Mouse (Mus musculus): ENCODE results near the gene Gm44596. TPM values are rescaled to one million over a fixed set of nuclear protein-coding genes. Genes with fewer than 3 reads are reported as not detected.
A peak's percentile ranks its signal among the peaks of the same experiment; 100 is the strongest.

Gene Gm44596
- total and polyA plus RNA-seq, 2 experiments from 2014 or later, result not detected

- Histone ChIP-seq H3K9me3 (ENCODE audit: low read length) (no peaks in the 10 kb centered on the region), H3K4me3 (ENCODE audit: low read depth, low read length) (no peak overlapping the region), H3K27me3 (ENCODE audit: insufficient read depth, low read length) (no peaks in the 10 kb centered on the region), H3K27ac (ENCODE audit: low read depth, low read length) (no peak overlapping the region), H3K36me3 (ENCODE audit: insufficient read depth) (peaks cover 57% of the 10 kb centered on the region), H3K4me2 (ENCODE audit: low read depth) (no peak overlapping the region), H3K9ac (no peak overlapping the region), H3K4me1 (ENCODE audit: insufficient read depth) (peaks cover 4% of the 10 kb centered on the region)
- 63% methylated on average over 5 of the region's 5 CpGs for WGBS
- DNase-seq (no peak), ATAC-seq (no peak)
- TF ChIP-seq CTCF (IDR thresholded peaks at IDR 0.05; ENCODE audit: low read depth), result no peak
These were observed 60.2 kb downstream of the Gm44596 start for GRCm38 (mm10) chr6:128435474-128435873.

DNA sequence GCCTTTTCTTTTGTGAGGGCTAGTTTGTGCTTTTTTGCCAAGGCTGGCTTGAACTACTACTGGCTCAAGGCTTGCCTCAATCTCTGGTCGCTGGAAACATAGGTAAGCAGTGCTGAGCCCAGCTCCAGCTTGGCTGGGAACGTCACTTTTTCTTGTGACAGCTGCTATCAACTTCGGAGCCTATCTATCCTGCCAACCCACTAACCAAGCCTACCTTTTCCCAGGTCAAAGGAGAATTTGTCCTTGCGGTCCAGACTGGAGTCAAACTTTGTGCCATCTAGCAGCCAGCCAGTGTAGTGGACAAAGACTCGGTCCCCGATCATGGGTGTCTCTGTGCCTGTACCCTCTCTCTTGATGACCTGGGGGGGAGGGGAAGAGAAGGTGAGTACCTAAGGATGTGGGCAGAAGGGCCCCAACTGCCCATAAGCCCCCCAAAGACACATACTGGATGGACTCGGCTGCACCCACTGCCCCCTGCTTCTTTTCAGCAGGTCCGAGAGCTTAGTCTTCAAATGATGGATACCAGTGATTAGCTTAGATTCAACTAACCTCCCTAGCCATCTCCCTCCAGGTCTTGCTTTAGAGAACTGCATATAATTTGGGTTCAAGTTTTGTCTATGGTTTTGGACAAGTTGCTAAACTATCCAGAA, 61.2 kb downstream of the Gm44596 start:
- H3K4me2 ChIP-seq (ENCODE audit: low read depth), result peak overlapping the region; percentile 61
- H3K4me1 ChIP-seq (ENCODE audit: insufficient read depth), result peaks cover 4% of the 10 kb centered on the region
- 87% methylated on average over 8 of the region's 8 CpGs for WGBS
- no peaks in the 10 kb centered on the region for H3K27me3 ChIP-seq (ENCODE audit: insufficient read depth, low read length)
- DNase-seq (no peak), ATAC-seq (no peak)
- H3K4me3 ChIP-seq (ENCODE audit: low read depth, low read length), result peak overlapping the region; percentile 98
- no peaks in the 10 kb centered on the region for H3K9me3 ChIP-seq (ENCODE audit: low read length)
- peak overlapping the region; percentile 97; the same call in 1 of the 2 replicates for H3K9ac ChIP-seq
- H3K36me3 ChIP-seq (ENCODE audit: insufficient read depth), result peaks cover 48% of the 10 kb centered on the region
- TF ChIP-seq CTCF (IDR thresholded peaks at IDR 0.05; ENCODE audit: low read depth), result no peak
- H3K27ac ChIP-seq (ENCODE audit: low read depth, low read length), result no peak overlapping the region

DNA sequence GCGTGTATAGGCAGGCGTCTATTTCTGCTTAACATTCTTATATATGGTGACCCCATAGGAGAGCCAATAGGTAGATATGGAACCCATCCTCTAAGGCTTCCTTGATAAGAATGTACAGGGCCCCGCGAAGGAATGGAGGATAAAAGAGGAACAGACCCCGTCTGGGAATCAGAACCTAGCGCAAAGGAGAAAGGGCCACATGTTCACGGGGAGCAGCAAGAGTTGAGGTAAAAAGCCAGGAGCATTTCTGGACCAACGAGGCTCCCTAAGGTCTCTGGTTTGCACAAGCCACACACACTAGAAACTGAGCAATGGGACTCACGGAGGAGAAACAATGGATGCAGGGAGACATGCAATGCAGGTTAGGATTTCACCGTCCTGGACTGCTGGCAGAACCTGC, 62.0 kb downstream of the Gm44596 start:
- ATAC-seq (no peak; the same call in 1 of the 2 replicates), DNase-seq (no peak)

DNA sequence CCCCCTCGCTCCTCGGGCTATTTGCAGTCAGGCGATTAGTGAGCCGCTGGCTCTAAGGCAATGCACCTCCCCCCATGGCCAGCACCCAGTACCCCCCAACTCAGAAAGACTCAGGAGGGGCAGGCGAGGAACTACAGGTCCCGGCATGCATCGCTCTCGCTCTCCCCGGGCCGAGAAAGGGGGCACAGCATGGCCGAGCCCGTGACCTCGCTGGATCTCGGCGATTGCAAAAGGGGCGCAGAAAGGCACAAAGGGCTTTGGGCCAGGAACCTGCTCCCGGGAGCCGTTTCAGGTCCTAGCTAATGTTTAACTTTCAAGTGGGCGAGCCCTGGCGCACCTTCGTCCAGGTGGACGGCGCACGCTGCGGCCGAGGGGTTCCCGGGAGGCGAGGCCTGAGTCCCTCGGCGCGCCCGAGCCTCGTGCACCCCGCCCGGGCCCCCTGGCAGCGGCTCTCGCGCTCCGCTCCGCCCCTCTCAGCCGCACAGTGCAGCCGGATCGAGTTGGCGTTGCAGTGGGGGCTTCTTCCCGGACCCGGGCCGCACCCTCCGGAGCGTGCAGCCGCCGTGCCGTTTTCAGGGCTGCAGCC, 62.5 kb downstream of the Gm44596 start:
- Histone ChIP-seq H3K9ac (peak overlapping the region; percentile 97), H3K36me3 (ENCODE audit: insufficient read depth) (peaks cover 35% of the 10 kb centered on the region), H3K4me2 (ENCODE audit: low read depth) (peak overlapping the region; percentile 61), H3K27ac (ENCODE audit: low read depth, low read length) (peak overlapping the region; percentile 92), H3K27me3 (ENCODE audit: insufficient read depth, low read length) (no peaks in the 10 kb centered on the region), H3K4me3 (ENCODE audit: low read depth, low read length) (peak overlapping the region; percentile 98), H3K4me1 (ENCODE audit: insufficient read depth) (peaks cover 4% of the 10 kb centered on the region), H3K9me3 (ENCODE audit: low read length) (no peaks in the 10 kb centered on the region)
- 1% methylated on average over 50 of the region's 52 CpGs for WGBS
- TF ChIP-seq CTCF (IDR thresholded peaks at IDR 0.05; ENCODE audit: low read depth), result no peak
- ATAC-seq (peak; percentile 73), DNase-seq (peak; percentile 77)

More for the DNA sequence above, 62.0 kb downstream of the Gm44596 start:
- Histone ChIP-seq H3K4me2 (ENCODE audit: low read depth) (peak overlapping the region; percentile 61), H3K27ac (ENCODE audit: low read depth, low read length) (peak overlapping the region; percentile 92), H3K4me3 (ENCODE audit: low read depth, low read length) (peak overlapping the region; percentile 98), H3K9ac (peak overlapping the region; percentile 97), H3K27me3 (ENCODE audit: insufficient read depth, low read length) (no peaks in the 10 kb centered on the region), H3K9me3 (ENCODE audit: low read length) (no peaks in the 10 kb centered on the region), H3K4me1 (ENCODE audit: insufficient read depth) (peaks cover 4% of the 10 kb centered on the region), H3K36me3 (ENCODE audit: insufficient read depth) (peaks cover 40% of the 10 kb centered on the region)
- WGBS, result 4% methylated on average over 10 of the region's 10 CpGs
- no peak for TF ChIP-seq CTCF (IDR thresholded peaks at IDR 0.05; ENCODE audit: low read depth)

GRCm38 (mm10) chr6:128438317-128438870, 63.1 kb downstream of the Gm44596 start, which contains the start of gene Fkbp4:
Gene Fkbp4 (minus strand): TSS chr6:128438677.
- DNase-seq, result peak; percentile 95
- peak; percentile 38; the same call in 1 of the 2 replicates for TF ChIP-seq CTCF (IDR thresholded peaks at IDR 0.05; ENCODE audit: low read depth)
- H3K9me3 ChIP-seq (ENCODE audit: low read length), result no peaks in the 10 kb centered on the region
- no peaks in the 10 kb centered on the region for H3K27me3 ChIP-seq (ENCODE audit: insufficient read depth, low read length)
- H3K4me1 ChIP-seq (ENCODE audit: insufficient read depth), result peaks cover 4% of the 10 kb centered on the region
- peak within 1 kb of the TSS; percentile 98 for H3K4me3 ChIP-seq (ENCODE audit: low read depth, low read length)
- H3K36me3 ChIP-seq (ENCODE audit: insufficient read depth), result peaks cover 29% of the 10 kb centered on the region
- under 1% methylated on average over 66 of the region's 67 CpGs for WGBS
- peak within 1 kb of the TSS; percentile 97 for H3K9ac ChIP-seq
- peak within 1 kb of the TSS; percentile 92 for H3K27ac ChIP-seq (ENCODE audit: low read depth, low read length)
- ATAC-seq, result peak; percentile 97
- peak within 1 kb of the TSS; percentile 61 for H3K4me2 ChIP-seq (ENCODE audit: low read depth)

DNA sequence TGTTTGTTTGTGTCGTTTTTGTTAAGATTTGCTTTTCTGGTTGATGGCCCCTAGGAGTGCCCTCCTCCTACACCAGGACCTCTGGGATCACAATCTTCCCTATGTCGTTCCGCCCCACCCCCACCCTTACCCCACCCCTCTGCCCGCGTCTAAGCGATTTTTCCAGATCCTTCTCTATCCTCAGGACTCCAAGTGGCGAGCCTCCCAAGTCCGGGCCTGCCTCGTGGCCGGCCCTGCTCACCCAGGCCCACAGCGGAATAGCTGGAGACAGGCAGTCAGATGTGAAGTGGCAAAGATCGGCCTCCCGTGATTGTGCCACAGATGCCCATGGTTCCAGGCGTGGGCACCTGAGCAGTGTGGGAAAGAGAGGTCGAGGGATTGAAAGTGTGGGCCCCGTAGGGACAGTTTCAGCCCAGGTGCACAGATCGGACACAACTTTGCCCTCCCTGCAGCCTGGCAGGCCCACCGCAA, 63.6 kb downstream of the Gm44596 start:
- no peaks in the 10 kb centered on the region for H3K9me3 ChIP-seq (ENCODE audit: low read length)
- peak overlapping the region; percentile 98 for H3K4me3 ChIP-seq (ENCODE audit: low read depth, low read length)
- ATAC-seq (peak; percentile 37), DNase-seq (no peak)
- peaks cover 4% of the 10 kb centered on the region for H3K4me1 ChIP-seq (ENCODE audit: insufficient read depth)
- no peak overlapping the region for H3K27ac ChIP-seq (ENCODE audit: low read depth, low read length)
- no peaks in the 10 kb centered on the region for H3K27me3 ChIP-seq (ENCODE audit: insufficient read depth, low read length)
- peak overlapping the region; percentile 61 for H3K4me2 ChIP-seq (ENCODE audit: low read depth)
- H3K36me3 ChIP-seq (ENCODE audit: insufficient read depth), result peaks cover 24% of the 10 kb centered on the region
- WGBS, result 27% methylated on average over 18 of the region's 18 CpGs
- peak overlapping the region; percentile 97; the same call in 1 of the 2 replicates for H3K9ac ChIP-seq
- no peak for TF ChIP-seq CTCF (IDR thresholded peaks at IDR 0.05; ENCODE audit: low read depth)

GRCm38 (mm10) chr6:128440238-128440637, 64.9 kb downstream of the Gm44596 start:
- no peak for ATAC-seq
- H3K4me1 ChIP-seq (ENCODE audit: insufficient read depth), result peaks cover 4% of the 10 kb centered on the region
- H3K9me3 ChIP-seq (ENCODE audit: low read length), result no peaks in the 10 kb centered on the region
- DNase-seq, result no peak
- H3K27me3 ChIP-seq (ENCODE audit: insufficient read depth, low read length), result no peaks in the 10 kb centered on the region
- H3K27ac ChIP-seq (ENCODE audit: low read depth, low read length), result no peak overlapping the region
- H3K36me3 ChIP-seq (ENCODE audit: insufficient read depth), result peaks cover 11% of the 10 kb centered on the region
- no peak overlapping the region for H3K9ac ChIP-seq
- TF ChIP-seq CTCF (IDR thresholded peaks at IDR 0.05; ENCODE audit: low read depth), result 0 out of 2 replicates have a peak, but pooled peaks have one; percentile 16
- no peak overlapping the region for H3K4me2 ChIP-seq (ENCODE audit: low read depth)
- WGBS, result 89% methylated on average over 2 of the region's 2 CpGs
- H3K4me3 ChIP-seq (ENCODE audit: low read depth, low read length), result no peak overlapping the region

Data from forebrain, postnatal 0 days (tissue).